Mouse (Mus musculus) MEL (cell line): Measurements from ENCODE around the gene Gxylt2. TPM values are rescaled to one million over a fixed set of nuclear protein-coding genes. Genes with fewer than 3 reads are reported as not detected.

Experiments
- DNase-seq: peaks from one replicate; pipeline ENCODE4 v3.0.0; 2011; ENCODE audit warnings: low read depth, low spot score
- H3K27ac ChIP-seq: 2 replicates; pipeline ENCODE4 v1.5.1; 2012; ENCODE audit warnings: low read depth, mild to moderate bottlenecking, control low read depth, low read length, moderate library complexity; ENCODE audit not compliant: control insufficient read depth
- H3K27me3 ChIP-seq, 2 experiments: fragments of 150-350 bp in 1 of 2; sonication (generic) in 1 of 2; 2 replicates each; pipeline ENCODE4 v1.6.1; 2012; ENCODE audit warnings: low read length in 2 of 2, mild to moderate bottlenecking in 2 of 2, improper control_type of control experiment in 1 of 2, moderate library complexity in 1 of 2; ENCODE audit not compliant: insufficient read depth in 2 of 2, control insufficient read depth in 1 of 2
- H3K36me3 ChIP-seq, 2 experiments: 2 replicates each; pipeline ENCODE4 v1.6.1; 2012 to 2014; ENCODE audit warnings: low read length in 2 of 2, improper control_type of control experiment in 1 of 2, inconsistent platforms in 1 of 2, mild to moderate bottlenecking in 1 of 2; ENCODE audit not compliant: insufficient read depth in 2 of 2, control insufficient read depth in 1 of 2
- H3K4me1 ChIP-seq, 2 experiments: fragments of 150-350 bp in 1 of 2; sonication (generic) in 1 of 2; 2 replicates each; pipeline ENCODE4 v1.6.1; 2012; ENCODE audit warnings: low read length in 2 of 2, improper control_type of control experiment in 1 of 2, mild to moderate bottlenecking in 1 of 2; ENCODE audit not compliant: insufficient read depth in 2 of 2, control insufficient read depth in 1 of 2
- H3K4me3 ChIP-seq, 2 experiments: fragments of 150-350 bp in 1 of 2; sonication (generic) in 1 of 2; 2 replicates each; pipeline ENCODE4 v1.5.1; 2012; ENCODE audit warnings: low read depth in 2 of 2, low read length in 2 of 2, mild to moderate bottlenecking in 2 of 2, moderate library complexity in 2 of 2, control low read depth in 1 of 2, improper control_type of control experiment in 1 of 2; ENCODE audit not compliant: control insufficient read depth in 1 of 2, insufficient read depth in 1 of 2
- H3K79me2 ChIP-seq: 2 replicates; pipeline ENCODE4 v1.6.1; 2012; ENCODE audit warnings: mild to moderate bottlenecking, low read length, moderate library complexity; ENCODE audit not compliant: control insufficient read depth, poor library complexity, insufficient read depth
- H3K9ac ChIP-seq: 2 replicates; pipeline ENCODE4 v1.6.1; 2012; ENCODE audit warnings: low read depth, mild to moderate bottlenecking, control low read depth, low read length, moderate library complexity; ENCODE audit not compliant: control insufficient read depth, poor library complexity, severe bottlenecking
- H3K9me3 ChIP-seq: fragments of 150-350 bp; sonication (generic); replicated peaks from 2 replicates; pipeline ENCODE4 v1.6.1; 2012; ENCODE audit warnings: mild to moderate bottlenecking, low read length, improper control_type of control experiment, moderate library complexity; ENCODE audit not compliant: insufficient read depth
- BHLHE40 ChIP-seq: IDR thresholded peaks from 2 replicates; pipeline ENCODE4 v1.6.1; 2012; ENCODE audit warnings: low read depth, mild to moderate bottlenecking, inconsistent platforms, low read length, improper control_type of control experiment, borderline replicate concordance
- CHD2 ChIP-seq: IDR thresholded peaks from 2 replicates; pipeline ENCODE4 v1.6.1; 2011; ENCODE audit warnings: low read length, improper control_type of control experiment
- CTCF ChIP-seq, 3 experiments: IDR thresholded peaks in 2 of 3; conservative IDR thresholded peaks in 1 of 3; 2 replicates each; pipeline ENCODE4 v1.5.1; 2011 to 2012; ENCODE audit warnings: low read length in 3 of 3, low read depth in 2 of 3, mild to moderate bottlenecking in 2 of 3, improper control_type of control experiment in 1 of 3, inconsistent platforms in 1 of 3, mixed read lengths in 1 of 3, moderate library complexity in 1 of 3; ENCODE audit not compliant: control insufficient read depth in 1 of 3, insufficient read depth in 1 of 3, poor library complexity in 1 of 3, severe bottlenecking in 1 of 3
- EP300 ChIP-seq, 2 experiments: IDR thresholded peaks; 2 replicates each; pipeline ENCODE4 v1.6.1; 2011; ENCODE audit warnings: improper control_type of control experiment in 2 of 2, low read length in 2 of 2, low read depth in 1 of 2, mild to moderate bottlenecking in 1 of 2
- ETS1 ChIP-seq: IDR thresholded peaks from 2 replicates; pipeline ENCODE4 v1.6.1; 2012; ENCODE audit warnings: low read depth, mild to moderate bottlenecking, inconsistent platforms, low read length, improper control_type of control experiment, moderate library complexity
- GATA1 ChIP-seq: IDR thresholded peaks from 2 replicates; pipeline ENCODE4 v1.6.1; 2011; ENCODE audit warnings: low read depth, low read length, improper control_type of control experiment
- HCFC1 ChIP-seq: IDR thresholded peaks from 2 replicates; pipeline ENCODE4 v1.6.1; 2012; ENCODE audit warnings: low read depth, mild to moderate bottlenecking, inconsistent platforms, low read length, improper control_type of control experiment, moderate library complexity
- KAT2A ChIP-seq: conservative IDR thresholded peaks from 2 replicates; pipeline ENCODE4 v1.6.1; 2012; ENCODE audit warnings: low read depth, low read length, improper control_type of control experiment, inconsistent platforms
- MAFK ChIP-seq: IDR thresholded peaks from 2 replicates; pipeline ENCODE4 v1.6.1; 2011; ENCODE audit warnings: low read depth, mild to moderate bottlenecking, low read length, improper control_type of control experiment, borderline replicate concordance
- MAX ChIP-seq: IDR thresholded peaks from 2 replicates; pipeline ENCODE4 v1.6.1; 2011; ENCODE audit warnings: low read length, improper control_type of control experiment
- MAZ ChIP-seq: IDR thresholded peaks from 2 replicates; pipeline ENCODE4 v1.6.1; 2012; ENCODE audit warnings: low read depth, mild to moderate bottlenecking, inconsistent platforms, low read length, improper control_type of control experiment
- MEF2A ChIP-seq: IDR thresholded peaks from 2 replicates; pipeline ENCODE4 v1.6.1; 2014; ENCODE audit warnings: low read depth, mild to moderate bottlenecking, inconsistent platforms, low read length, improper control_type of control experiment; ENCODE audit not compliant: poor library complexity, insufficient replicate concordance, severe bottlenecking; ENCODE audit errors: extremely low read depth
- POLR2A ChIP-seq, 2 experiments: IDR thresholded peaks; 2 replicates each; pipeline ENCODE4 v1.6.1; 2011 to 2012; ENCODE audit warnings: low read length in 2 of 2, mild to moderate bottlenecking in 2 of 2, control low read depth in 1 of 2, improper control_type of control experiment in 1 of 2, low read depth in 1 of 2, moderate library complexity in 1 of 2; ENCODE audit not compliant: control insufficient read depth in 1 of 2, insufficient read depth in 1 of 2, poor library complexity in 1 of 2
- POLR2AphosphoS2 ChIP-seq: IDR thresholded peaks from 2 replicates; pipeline ENCODE4 v1.6.1; 2011; ENCODE audit warnings: low read length, improper control_type of control experiment
- POLR2AphosphoS5 ChIP-seq: IDR thresholded peaks from 2 replicates; pipeline ENCODE4 v1.6.1; 2012; ENCODE audit warnings: low read depth, borderline replicate concordance, mild to moderate bottlenecking, inconsistent platforms, low read length, moderate library complexity, mixed read lengths
- RCOR1 ChIP-seq: IDR thresholded peaks from 2 replicates; pipeline ENCODE4 v1.6.1; 2012; ENCODE audit warnings: low read depth, mild to moderate bottlenecking, inconsistent platforms, low read length, improper control_type of control experiment
- SIN3A ChIP-seq: IDR thresholded peaks from 2 replicates; pipeline ENCODE4 v1.6.1; 2012; ENCODE audit warnings: low read length, improper control_type of control experiment, inconsistent platforms
- SMC3 ChIP-seq: IDR thresholded peaks from 2 replicates; pipeline ENCODE4 v1.6.1; 2011; ENCODE audit warnings: low read depth, low read length, improper control_type of control experiment
- TAL1 ChIP-seq: IDR thresholded peaks from 2 replicates; pipeline ENCODE4 v1.6.1; 2012; ENCODE audit warnings: mild to moderate bottlenecking, inconsistent platforms, low read length, moderate library complexity, mixed read lengths
- TBP ChIP-seq: IDR thresholded peaks from 2 replicates; pipeline ENCODE4 v1.8.0; 2011; ENCODE audit warnings: low read depth, low read length, improper control_type of control experiment
- TCF12 ChIP-seq: IDR thresholded peaks from 2 replicates; pipeline ENCODE4 v1.6.1; 2014; ENCODE audit warnings: low read depth, mild to moderate bottlenecking, inconsistent platforms, low read length, improper control_type of control experiment, moderate library complexity
- UBTF ChIP-seq: IDR thresholded peaks from 2 replicates; pipeline ENCODE4 v1.6.1; 2012; ENCODE audit warnings: low read depth, mild to moderate bottlenecking, inconsistent platforms, low read length, improper control_type of control experiment, moderate library complexity, borderline replicate concordance; ENCODE audit not compliant: insufficient read depth
- USF1 ChIP-seq: IDR thresholded peaks from 2 replicates; pipeline ENCODE4 v1.6.1; 2014; ENCODE audit warnings: low read depth, mild to moderate bottlenecking, inconsistent platforms, low read length, improper control_type of control experiment, moderate library complexity
- ZKSCAN1 ChIP-seq: IDR thresholded peaks from 2 replicates; pipeline ENCODE4 v1.6.1; 2012; ENCODE audit warnings: low read depth, mild to moderate bottlenecking, inconsistent platforms, low read length, improper control_type of control experiment, moderate library complexity
- ZNF384 ChIP-seq: IDR thresholded peaks from 2 replicates; pipeline ENCODE4 v1.6.1; 2012; ENCODE audit warnings: low read depth, mild to moderate bottlenecking, inconsistent platforms, low read length, improper control_type of control experiment
- polyA plus RNA-seq, 2 experiments: library from polyadenylated mRNA; stranded (reverse) in 1 of 2; unstranded in 1 of 2; fragments of >175 nt in 1 of 2; fragments of >200 nt in 1 of 2; gene quantifications; 2 replicates each; pipeline versions ENCODE4 v1.2.1 to v1.2.4; 2012; ENCODE audit warnings: low replicate concordance in 2 of 2, low read depth in 1 of 2; ENCODE audit not compliant: insufficient read length in 2 of 2, insufficient read depth in 1 of 2, missing spikeins in 1 of 2
- total RNA-seq: library from RNA; depleted of rRNA; stranded (reverse); fragments of 300-350 nt; gene quantifications from 2 replicates; pipeline ENCODE4 v1.2.3, GENCODE M21; 2012

Gxylt2 gene
- total and polyA plus RNA-seq, 3 experiments, result not detected

- no peaks in the 10 kb centered on the region for H3K9me3 ChIP-seq
- H3K4me3 ChIP-seq, result no peak overlapping the region
- H3K79me2 ChIP-seq, result no peaks in the 10 kb centered on the region
- H3K9ac ChIP-seq, result no peak overlapping the region
- TF ChIP-seq POLR2AphosphoS2 (no peak), ETS1 (no peak), POLR2AphosphoS5 (no peak), TBP (no peak), BHLHE40 (no peak), SMC3 (no peak), RCOR1 (0 out of 2 replicates have a peak, but pooled peaks have one; percentile 41), UBTF (no peak), EP300 (IDR thresholded peaks at IDR 0.05; ENCODE audit: low read depth in 1 of 2, low read length in 2 of 2) (peak in 1 of 2 experiments; percentile 20; a peak in 1 of 4 replicates), GATA1 (peak; percentile 71), TCF12 (peak; percentile 57; the same call in 1 of the 2 replicates), KAT2A (no peak), USF1 (no peak), MAFK (no peak)
- TF ChIP-seq, all 39 proteins: peak for 4
- Histone ChIP-seq H3K27ac (no peak overlapping the region), H3K4me1 (peaks cover 0 to 21% of the 10 kb centered on the region in 2 experiments; a peak in 3 of 4 replicates), H3K36me3 (peaks cover 0 to 7% of the 10 kb centered on the region in 2 experiments; a peak in 2 of 4 replicates), H3K27me3 (peaks cover 3 to 4% of the 10 kb centered on the region in 2 experiments)
- DNase-seq, result peak; percentile 63
These were observed 16.6 kb downstream of the Gxylt2 start for GRCm38 (mm10) chr6:100720882-100721721.

- Histone ChIP-seq H3K9me3 (no peaks in the 10 kb centered on the region), H3K4me3 (no peak overlapping the region), H3K9ac (no peak overlapping the region), H3K27ac (no peak overlapping the region), H3K27me3 (no peaks in the 10 kb centered on the region; a peak in 1 of 4 replicates), H3K4me1 (no peaks in the 10 kb centered on the region), H3K79me2 (no peaks in the 10 kb centered on the region), H3K36me3 (no peaks in the 10 kb centered on the region)
- no peak for TF ChIP-seq TAL1
- no peak for TF ChIP-seq CHD2
- TF ChIP-seq MAZ, result no peak
- TF ChIP-seq CTCF (IDR thresholded peaks at IDR 0.05 in 2 of 3, conservative IDR thresholded peaks at IDR 0.05 in 1 of 3; ENCODE audit: control insufficient read depth in 1 of 3, insufficient read depth in 1 of 3, low read depth in 2 of 3, low read length in 3 of 3, poor library complexity in 1 of 3, severe bottlenecking in 1 of 3), result no peak
- TF ChIP-seq GATA1, result no peak
- TF ChIP-seq RCOR1, result no peak
- no peak for TF ChIP-seq HCFC1
- TF ChIP-seq KAT2A, result no peak
- no peak for TF ChIP-seq POLR2A (IDR thresholded peaks at IDR 0.05; ENCODE audit: control insufficient read depth in 1 of 2, insufficient read depth in 1 of 2, low read depth in 1 of 2, low read length in 2 of 2, poor library complexity in 1 of 2)
- no peak for TF ChIP-seq ETS1
- no peak for TF ChIP-seq SIN3A
- TF ChIP-seq SMC3, result no peak
- no peak for TF ChIP-seq ZKSCAN1
- no peak for TF ChIP-seq MEF2A
- no peak for TF ChIP-seq MAX
- TF ChIP-seq BHLHE40, result no peak
- no peak for TF ChIP-seq ZNF384
- no peak for DNase-seq
These were observed 27.5 kb downstream of the Gxylt2 start for GRCm38 (mm10) chr6:100731996-100732375.
